ENCODE assay signal across 7 mouse cellular contexts in genomic region chr5:24337366-24337765, GRCm38 (mm10). TPM values are rescaled to one million over a fixed set of nuclear protein-coding genes. Genes with fewer than 3 reads are reported as not detected.
DNase-seq lines count a peak whose midpoint lies in the region; ATAC-seq and TF ChIP-seq lines count a peak whose summit lies in the region.

No protein-coding gene starts in this region.

- peak; percentile 46; the same call in 1 of the 2 replicates for TF ChIP-seq EP300 in heart, adult 2 months (IDR thresholded peaks at IDR 0.05; ENCODE audit: insufficient read depth, low read depth, low read length)

- intact Hi-C loops in heart, adult 2 months (cut with DNase I): loop anchor here (2.0 kb wide), 2 partner anchors 15 to 55 kb away; partner anchors contain the start of genes Abcb8 and Atg9b
- intact Hi-C loops in heart, postnatal 25 days (cut with DNase I): loop anchor here (2.0 kb wide), 3 partner anchors 19 to 71 kb away; partner anchors contain the start of genes Abcb8 and Atg9b

- no peak overlapping the region for H3K27ac ChIP-seq in limb, embryonic 11.5 days (replicated peaks; ENCODE audit: low read depth, low read length)
- no peak overlapping the region for H3K27ac ChIP-seq in limb, embryonic 10.5 days
- peak overlapping the region; percentile 71 for H3K27ac ChIP-seq in heart, adult 2 months

- 33% methylated on average over 9 of the region's 9 CpGs for WGBS in limb, embryonic 11.5 days
- WGBS in limb, embryonic 10.5 days: 31% methylated on average over 9 of the region's 9 CpGs
- WGBS in heart, adult 2 months: 6% methylated on average over 9 of the region's 9 CpGs

- no peaks in the 10 kb centered on the region for H3K27me3 ChIP-seq in limb, embryonic 11.5 days (ENCODE audit: control insufficient read depth, insufficient read depth, low read length)
- 0 out of 2 replicates have a peak, but pooled peaks cover 3% of the 10 kb centered on the region for H3K27me3 ChIP-seq in limb, embryonic 10.5 days (ENCODE audit: low read depth, poor library complexity, severe bottlenecking)
- H3K27me3 ChIP-seq in heart, adult 2 months (ENCODE audit: control insufficient read depth, insufficient read depth, low read length): no peaks in the 10 kb centered on the region

- 0 out of 2 replicates have a peak overlapping the region, but pooled peaks have one; percentile 5 for H3K9ac ChIP-seq in limb, embryonic 11.5 days (ENCODE audit: low read length)
- no peak overlapping the region for H3K9ac ChIP-seq in heart, adult 2 months (ENCODE audit: low read depth, low read length)

- no peak overlapping the region for H3K4me3 ChIP-seq in limb, embryonic 11.5 days (ENCODE audit: low read depth, low read length)
- H3K4me3 ChIP-seq in limb, embryonic 10.5 days: no peak overlapping the region
- H3K4me3 ChIP-seq in heart, adult 2 months: no peak overlapping the region

- H3K36me3 ChIP-seq in limb, embryonic 11.5 days (ENCODE audit: control insufficient read depth, insufficient read depth, low read length): no peaks in the 10 kb centered on the region
- H3K36me3 ChIP-seq in limb, embryonic 10.5 days: 0 out of 2 replicates have a peak, but pooled peaks cover 2% of the 10 kb centered on the region
- no peaks in the 10 kb centered on the region for H3K36me3 ChIP-seq in heart, adult 2 months (ENCODE audit: control insufficient read depth, insufficient read depth, low read length)

- no peaks in the 10 kb centered on the region for H3K79me2 ChIP-seq in heart, adult 2 months (replicated peaks; ENCODE audit: control insufficient read depth, insufficient read depth, low read length)

- H3K4me2 ChIP-seq in limb, embryonic 11.5 days (ENCODE audit: low read depth, severe bottlenecking): no peak overlapping the region

- no peak for ATAC-seq in limb, embryonic 11.5 days (ENCODE audit: insufficient number of reproducible peaks, low FRiP score, low TSS enrichment, low read depth)

- H3K4me1 ChIP-seq in limb, embryonic 11.5 days (ENCODE audit: control insufficient read depth, insufficient read depth, low read length): no peaks in the 10 kb centered on the region
- H3K4me1 ChIP-seq in limb, embryonic 10.5 days: peaks cover 40% of the 10 kb centered on the region
- H3K4me1 ChIP-seq in heart, adult 2 months (ENCODE audit: control insufficient read depth, insufficient read depth, low read length): peaks cover 21% of the 10 kb centered on the region

- no peaks in the 10 kb centered on the region for H3K9me3 ChIP-seq in limb, embryonic 11.5 days (ENCODE audit: control insufficient read depth, low read length)
- no peaks in the 10 kb centered on the region for H3K9me3 ChIP-seq in limb, embryonic 10.5 days (replicated peaks)

- TF ChIP-seq CTCF in heart, adult 2 months (IDR thresholded peaks at IDR 0.05): peak; percentile 51

- no peak for TF ChIP-seq POLR2A in heart, adult 2 months (IDR thresholded peaks at IDR 0.05; ENCODE audit: insufficient read depth, low read depth, low read length)

- no peak for DNase-seq in limb, embryonic 11.5 days (ENCODE audit: low spot score)
- no peak for DNase-seq in limb, embryonic 10.5 days (ENCODE audit: low spot score)
- DNase-seq in heart, adult 2 months: peak; percentile 67 to 79
- DNase-seq in heart, postnatal 25 days (ENCODE audit: low spot score): peak; percentile 44
- peak; percentile 86 for DNase-seq in lung, postnatal 10 days
- no peak for DNase-seq in spleen, postnatal 14 days (ENCODE audit: low spot score in 2 of 2)
- DNase-seq in thymus, postnatal 36 days: no peak

RNA-seq across cellular contexts. Expression of gene Kcnh2, which starts 14.0 kb away (rescaled TPM):
- polyA plus RNA-seq in limb, embryonic 11.5 days (2014; fragmentation: Nextera tagmentation; extraction: Ambion mirVana): 6.7 and 7.1 TPM in 2 replicates
- 15.0 and 19.3 TPM in 2 replicates for polyA plus RNA-seq in limb, embryonic 10.5 days (2016; fragmentation: Nextera tagmentation; extraction: Ambion mirVana)
- 10 to 100 TPM; 59.3 to 68.5 TPM for total RNA-seq in heart, adult 2 months (2021)
- 119 and 121 TPM in 2 replicates for polyA plus RNA-seq in heart, adult 2 months (2012; rRNA removed)
- 10 to 100 TPM; 62.4 to 67.2 TPM for total RNA-seq in heart, postnatal 25 days (2021)

RNA-seq across cellular contexts. Expression of gene Nos3, which starts 27.2 kb away (rescaled TPM):
- 4.8 and 5.3 TPM in 2 replicates for polyA plus RNA-seq in limb, embryonic 11.5 days (2014; fragmentation: Nextera tagmentation; extraction: Ambion mirVana)
- polyA plus RNA-seq in limb, embryonic 10.5 days (2016; fragmentation: Nextera tagmentation; extraction: Ambion mirVana): 8.4 and 8.9 TPM in 2 replicates
- total RNA-seq in heart, adult 2 months (2021): 10 to 100 TPM; 23.5 to 24.4 TPM
- polyA plus RNA-seq in heart, adult 2 months (2012; rRNA removed): 26.3 and 30.7 TPM in 2 replicates
- 10 to 100 TPM; 24.1 to 28.1 TPM for total RNA-seq in heart, postnatal 25 days (2021)

RNA-seq across cellular contexts. Expression of gene Atg9b, which starts 54.6 kb away (rescaled TPM):
- polyA plus RNA-seq in limb, embryonic 11.5 days (2014; fragmentation: Nextera tagmentation; extraction: Ambion mirVana): 0.35 and 1.2 TPM in 2 replicates
- 1.4 and 2.1 TPM in 2 replicates for polyA plus RNA-seq in limb, embryonic 10.5 days (2016; fragmentation: Nextera tagmentation; extraction: Ambion mirVana)
- total RNA-seq in heart, adult 2 months (2021): 1 to 10 TPM in 1 of 2 experiments, under 1 TPM in 1; 0.89 to 1.1 TPM
- polyA plus RNA-seq in heart, adult 2 months (2012; rRNA removed): 2.2 and 2.3 TPM in 2 replicates
- 1 to 10 TPM in 1 of 2 experiments, under 1 TPM in 1; 0.42 to 1.2 TPM for total RNA-seq in heart, postnatal 25 days (2021)

RNA-seq across cellular contexts. Expression of gene Abcb8, which starts 56.1 kb away (rescaled TPM):
- polyA plus RNA-seq in limb, embryonic 11.5 days (2014; fragmentation: Nextera tagmentation; extraction: Ambion mirVana): 37.6 and 40.5 TPM in 2 replicates
- polyA plus RNA-seq in limb, embryonic 10.5 days (2016; fragmentation: Nextera tagmentation; extraction: Ambion mirVana): 56.6 and 56.7 TPM in 2 replicates
- 10 to 100 TPM; 81.2 to 89.8 TPM for total RNA-seq in heart, adult 2 months (2021)
- polyA plus RNA-seq in heart, adult 2 months (2012; rRNA removed): 148 and 151 TPM in 2 replicates
- 10 to 100 TPM; 82.8 to 83.7 TPM for total RNA-seq in heart, postnatal 25 days (2021)

Comparison
In these comparisons a context has a peak if more than half of its experiments do, and no peak if none do; other contexts are left out.
1. DNase-seq: peak in heart, adult 2 months (2 of 2), heart, postnatal 25 days (single experiment) and lung, postnatal 10 days (single experiment); none in limb, embryonic 11.5 days (single experiment), limb, embryonic 10.5 days (single experiment), spleen, postnatal 14 days (0 of 2) and thymus, postnatal 36 days (0 of 2).